Mouse (Mus musculus) kidney, embryonic 14.5 days (tissue): ENCODE measurements around the gene Telo2. TPM values are rescaled to one million over a fixed set of nuclear protein-coding genes. Genes with fewer than 3 reads are reported as not detected.

ENCODE experiments used
- ATAC-seq: fragments of 200-750 bp; cut with Nextera tagmentation; 2 replicates; pipeline ENCODE4 v1.8.0; 2017; ENCODE audit warnings: moderate number of reproducible peaks, mild to moderate bottlenecking, moderate TSS enrichment, moderate library complexity; ENCODE audit not compliant: low FRiP score, low TSS enrichment
- H3K27ac ChIP-seq: fragments of 300-500 bp; sonication (generic); 2 replicates; pipeline ENCODE4 v1.5.1; 2014; ENCODE audit warnings: low read depth, mild to moderate bottlenecking, low read length, moderate library complexity, mixed read lengths
- H3K27me3 ChIP-seq: fragments of 300-500 bp; sonication (generic); 2 replicates; pipeline ENCODE4 v1.6.1; 2014; ENCODE audit warnings: mild to moderate bottlenecking, low read length; ENCODE audit not compliant: control insufficient read depth, insufficient read depth
- H3K36me3 ChIP-seq: fragments of 300-500 bp; sonication (generic); 2 replicates; pipeline ENCODE4 v1.6.1; 2014; ENCODE audit warnings: low read length, mixed read lengths; ENCODE audit not compliant: control insufficient read depth, insufficient read depth
- H3K4me1 ChIP-seq: fragments of 300-500 bp; sonication (generic); 2 replicates; pipeline ENCODE4 v1.6.1; 2014; ENCODE audit warnings: low read length, mixed read lengths; ENCODE audit not compliant: control insufficient read depth, insufficient read depth
- H3K4me2 ChIP-seq: fragments of 300-500 bp; sonication (generic); replicated peaks from 2 replicates; pipeline ENCODE4 v1.6.1; 2014; ENCODE audit warnings: low read depth, mild to moderate bottlenecking, low read length
- H3K4me3 ChIP-seq: fragments of 300-500 bp; sonication (generic); 2 replicates; pipeline ENCODE4 v1.5.1; 2014; ENCODE audit warnings: mild to moderate bottlenecking, low read length
- H3K9ac ChIP-seq: fragments of 300-500 bp; sonication (generic); 2 replicates; pipeline ENCODE4 v1.6.1; 2014; ENCODE audit warnings: low read depth, mild to moderate bottlenecking, low read length, moderate library complexity
- H3K9me3 ChIP-seq: fragments of 300-500 bp; sonication (generic); 2 replicates; pipeline ENCODE4 v1.6.1; 2016; ENCODE audit warnings: low read length; ENCODE audit not compliant: control insufficient read depth
- WGBS: fragments of 180-500 bp; shearing (Covaris S2); extraction: QIAGEN DNeasy Blood & Tissue Kit; methylation state at CpG from one replicate; pipeline ENCODE4 v1.1.7; 2014; 5-methylcytosine and 5-hydroxymethylcytosine counted together
- polyA plus RNA-seq: library from polyadenylated mRNA; unstranded; fragments of >200 nt; fragmentation: Nextera tagmentation; extraction: Ambion mirVana; gene quantifications from 2 replicates; pipeline ENCODE4 v1.2.1, GENCODE M21; 2014

Telo2 gene
- polyA plus RNA-seq = 34.9 and 44.8 TPM in 2 replicates

GRCm38 (mm10) chr17:25115664-25116432 is at the start of gene Telo2:
Gene Telo2 (minus strand): TSS chr17:25115967.
- Histone ChIP-seq H3K36me3 (peaks cover 11% of the 10 kb centered on the region; the same call in 1 of the 2 replicates), H3K4me2 (peak within 1 kb of the TSS; percentile 93), H3K4me3 (peak within 1 kb of the TSS; percentile 68), H3K4me1 (peaks cover 9% of the 10 kb centered on the region; the same call in 1 of the 2 replicates), H3K27me3 (no peaks in the 10 kb centered on the region), H3K27ac (peak within 1 kb of the TSS; percentile 94), H3K9ac (peak within 1 kb of the TSS; percentile 74), H3K9me3 (no peaks in the 10 kb centered on the region)
- peak; percentile 93 for ATAC-seq
- WGBS = 7% methylated on average over 40 of the region's 40 CpGs

- Histone ChIP-seq H3K27me3 (no peaks in the 10 kb centered on the region), H3K9ac (no peak overlapping the region), H3K9me3 (no peaks in the 10 kb centered on the region), H3K4me2 (no peak overlapping the region), H3K4me3 (no peak overlapping the region), H3K4me1 (no peaks in the 10 kb centered on the region), H3K27ac (no peak overlapping the region), H3K36me3 (peaks cover 13% of the 10 kb centered on the region; the same call in 1 of the 2 replicates)
- 83% methylated on average over 3 of the region's 3 CpGs for WGBS
- ATAC-seq = no peak
These were observed 49.0 kb upstream of the Telo2 start for GRCm38 (mm10) chr17:25164770-25165169.

GRCm38 (mm10) chr17:25163387-25163786 is 47.6 kb upstream of the Telo2 start:
- H3K9me3 ChIP-seq = no peaks in the 10 kb centered on the region
- no peak overlapping the region for H3K4me3 ChIP-seq
- no peak for ATAC-seq
- WGBS = 72% methylated on average over 7 of the region's 7 CpGs
- H3K4me2 ChIP-seq = no peak overlapping the region
- H3K27me3 ChIP-seq = no peaks in the 10 kb centered on the region
- no peak overlapping the region for H3K9ac ChIP-seq
- H3K36me3 ChIP-seq = peaks cover 21% of the 10 kb centered on the region; the same call in 1 of the 2 replicates
- no peaks in the 10 kb centered on the region for H3K4me1 ChIP-seq
- no peak overlapping the region for H3K27ac ChIP-seq

- Histone ChIP-seq H3K36me3 (peaks cover 26% of the 10 kb centered on the region; the same call in 1 of the 2 replicates), H3K4me2 (no peak within 1 kb of the TSS), H3K9ac (no peak within 1 kb of the TSS), H3K4me1 (no peaks in the 10 kb centered on the region), H3K27me3 (no peaks in the 10 kb centered on the region), H3K9me3 (no peaks in the 10 kb centered on the region), H3K27ac (no peak within 1 kb of the TSS), H3K4me3 (no peak within 1 kb of the TSS)
- 95% methylated on average over 1 of the region's 1 CpGs for WGBS
- no peak for ATAC-seq
These were observed 46.4 kb upstream of the Telo2 start, which contains the start of gene Ccdc154 for GRCm38 (mm10) chr17:25162161-25162560. Gene Ccdc154 (plus strand): TSS chr17:25162461.

GRCm38 (mm10) chr17:25139960-25140359 is 24.2 kb upstream of the Telo2 start:
- Histone ChIP-seq H3K27ac (no peak overlapping the region), H3K9ac (no peak overlapping the region), H3K9me3 (no peaks in the 10 kb centered on the region), H3K4me3 (no peak overlapping the region), H3K36me3 (peaks cover 2% of the 10 kb centered on the region; the same call in 1 of the 2 replicates), H3K4me1 (no peaks in the 10 kb centered on the region), H3K4me2 (no peak overlapping the region), H3K27me3 (no peaks in the 10 kb centered on the region)
- 73% methylated on average over 4 of the region's 4 CpGs for WGBS
- ATAC-seq = no peak

GRCm38 (mm10) chr17:25138803-25139202 is 23.0 kb upstream of the Telo2 start:
- no peak for ATAC-seq
- WGBS = 91% methylated on average over 1 of the region's 1 CpGs
- H3K9me3 ChIP-seq = no peaks in the 10 kb centered on the region
- peaks cover 2% of the 10 kb centered on the region; the same call in 1 of the 2 replicates for H3K36me3 ChIP-seq
- no peak overlapping the region for H3K4me3 ChIP-seq
- H3K27ac ChIP-seq = no peak overlapping the region
- peaks cover 10% of the 10 kb centered on the region for H3K4me1 ChIP-seq
- no peak overlapping the region for H3K9ac ChIP-seq
- no peaks in the 10 kb centered on the region for H3K27me3 ChIP-seq
- H3K4me2 ChIP-seq = no peak overlapping the region

GRCm38 (mm10) chr17:25135622-25136021 is 19.9 kb upstream of the Telo2 start:
- Histone ChIP-seq H3K4me1 (peaks cover 10% of the 10 kb centered on the region), H3K9me3 (no peaks in the 10 kb centered on the region), H3K27ac (no peak overlapping the region), H3K27me3 (no peaks in the 10 kb centered on the region), H3K36me3 (no peaks in the 10 kb centered on the region), H3K9ac (no peak overlapping the region), H3K4me2 (no peak overlapping the region), H3K4me3 (no peak overlapping the region)
- no peak for ATAC-seq
- WGBS = 87% methylated on average over 6 of the region's 6 CpGs

- H3K36me3 ChIP-seq = no peaks in the 10 kb centered on the region
- H3K9ac ChIP-seq = peak within 1 kb of the TSS; percentile 74
- no peak within 1 kb of the TSS for H3K27ac ChIP-seq
- peak within 1 kb of the TSS; percentile 84 for H3K4me3 ChIP-seq
- H3K27me3 ChIP-seq = no peaks in the 10 kb centered on the region
- no peaks in the 10 kb centered on the region for H3K9me3 ChIP-seq
- under 1% methylated on average over 40 of the region's 40 CpGs for WGBS
- ATAC-seq = peak; percentile 94
- H3K4me2 ChIP-seq = peak within 1 kb of the TSS; percentile 66
- peaks cover 10% of the 10 kb centered on the region for H3K4me1 ChIP-seq
These were observed 17.5 kb upstream of the Telo2 start, which contains the start of gene Clcn7 for GRCm38 (mm10) chr17:25133275-25133698. Gene Clcn7 (plus strand): TSS chr17:25133391.

GRCm38 (mm10) chr17:25130060-25130459 is 14.3 kb upstream of the Telo2 start:
- H3K4me1 ChIP-seq = peaks cover 10% of the 10 kb centered on the region
- ATAC-seq = no peak

More at GRCm38 (mm10) chr17:25130060-25130459, 14.3 kb upstream of the Telo2 start:
- no peaks in the 10 kb centered on the region for H3K9me3 ChIP-seq
- no peaks in the 10 kb centered on the region for H3K36me3 ChIP-seq
- no peak overlapping the region for H3K4me2 ChIP-seq
- H3K27ac ChIP-seq = no peak overlapping the region
- no peak overlapping the region for H3K4me3 ChIP-seq
- H3K9ac ChIP-seq = no peak overlapping the region
- 88% methylated on average over 1 of the region's 1 CpGs for WGBS
- no peaks in the 10 kb centered on the region for H3K27me3 ChIP-seq
